ENCODE assay signal across 24 mouse cellular contexts in genomic region chr1:169438006-169438405, GRCm38 (mm10).
DNase-seq lines count a peak whose midpoint lies in the region; ATAC-seq lines count a peak whose summit lies in the region.
"Had no signal": no experiment of that assay in that cellular context is flagged by ENCODE, and none has a peak within 500 bp of the region (broad histone marks: within the 10 kb centered on the region; RNA-seq: fewer than 3 reads in every experiment).

No protein-coding gene starts in this region.

- H3K9ac ChIP-seq in forebrain, embryonic 11.5 days (ENCODE audit: low read length): no peak overlapping the region
- H3K9ac ChIP-seq: embryonic facial prominence, embryonic 13.5 days; embryonic facial prominence, embryonic 15.5 days; forebrain, embryonic 13.5 days; forebrain, embryonic 15.5 days; forebrain, postnatal 0 days had no signal

- no peak overlapping the region for H3K4me2 ChIP-seq in forebrain, embryonic 11.5 days (ENCODE audit: low read depth, low read length, severe bottlenecking)
- H3K4me2 ChIP-seq: embryonic facial prominence, embryonic 13.5 days; embryonic facial prominence, embryonic 15.5 days; forebrain, embryonic 13.5 days; forebrain, embryonic 15.5 days had no signal

- H3K27me3 ChIP-seq in forebrain, embryonic 11.5 days (ENCODE audit: control insufficient read depth, insufficient read depth, low read length): no peaks in the 10 kb centered on the region
- H3K27me3 ChIP-seq: embryonic facial prominence, embryonic 13.5 days; embryonic facial prominence, embryonic 15.5 days; forebrain, embryonic 13.5 days; forebrain, embryonic 15.5 days had no signal

- 72% methylated on average over 3 of the region's 3 CpGs for WGBS in forebrain, embryonic 11.5 days

- no peaks in the 10 kb centered on the region for H3K9me3 ChIP-seq in forebrain, embryonic 11.5 days (ENCODE audit: control insufficient read depth, low read length)
- H3K9me3 ChIP-seq: embryonic facial prominence, embryonic 13.5 days; embryonic facial prominence, embryonic 15.5 days; forebrain, embryonic 10.5 days; forebrain, embryonic 13.5 days; forebrain, embryonic 15.5 days had no signal

- H3K36me3 ChIP-seq in forebrain, embryonic 11.5 days (ENCODE audit: control insufficient read depth, insufficient read depth, low read length): no peaks in the 10 kb centered on the region
- H3K36me3 ChIP-seq: embryonic facial prominence, embryonic 13.5 days; embryonic facial prominence, embryonic 15.5 days; forebrain, embryonic 10.5 days; forebrain, embryonic 15.5 days had no signal

- ATAC-seq in forebrain, embryonic 11.5 days (replicated peaks; ENCODE audit: low FRiP score): no peak
- ATAC-seq: CD4-positive, CD25-positive, alpha-beta regulatory T cell, adult 4 months; forebrain, embryonic 13.5 days; forebrain, embryonic 15.5 days; forebrain, postnatal 0 days had no signal

- H3K27ac ChIP-seq in forebrain, embryonic 11.5 days (ENCODE audit: low read depth, low read length): no peak overlapping the region
- H3K27ac ChIP-seq: embryonic facial prominence, embryonic 13.5 days; embryonic facial prominence, embryonic 15.5 days; forebrain, embryonic 10.5 days; forebrain, embryonic 13.5 days; forebrain, embryonic 15.5 days had no signal

- no peak overlapping the region for H3K4me3 ChIP-seq in forebrain, embryonic 11.5 days (ENCODE audit: low read depth, low read length)
- H3K4me3 ChIP-seq: embryonic facial prominence, embryonic 13.5 days; embryonic facial prominence, embryonic 15.5 days; erythroblast, embryonic 14.5 days; forebrain, embryonic 10.5 days; forebrain, embryonic 13.5 days; forebrain, embryonic 15.5 days had no signal

- H3K4me1 ChIP-seq in forebrain, embryonic 11.5 days (replicated peaks; ENCODE audit: control insufficient read depth, insufficient read depth, low read length): peaks cover 7% of the 10 kb centered on the region; the same call in 1 of the 2 replicates
- H3K4me1 ChIP-seq: embryonic facial prominence, embryonic 13.5 days; embryonic facial prominence, embryonic 15.5 days had no signal

- peak; percentile 28 for DNase-seq in heart, adult 11 months
- DNase-seq in heart, adult 9 months (ENCODE audit: low spot score in 2 of 2): no peak
- peak; percentile 52 for DNase-seq in ES-CJ7 (ENCODE audit: low read depth, low spot score)
- DNase-seq in ZHBTc4 (ENCODE audit: low read depth, low spot score): peak; percentile 59
- DNase-seq in forebrain, embryonic 11.5 days (ENCODE audit: low spot score): no peak
- DNase-seq: adrenal gland, adult 2 months; adrenal gland, postnatal 10 days; adrenal gland, postnatal 25 days; B cell, adult 2 months; cerebellum, adult 11 months; cerebellum, adult 18-20 months; cerebellum, adult 8-10 months; cerebellum, adult 9-11 months; cerebellum, postnatal 14 days; cerebellum, postnatal 36 days; embryo, embryonic 11 days; forebrain, postnatal 0 days had no signal

Comparison
In these comparisons a context has a peak if more than half of its experiments do, and no peak if none do; other contexts are left out.
1. DNase-seq: peak in heart, adult 11 months (single experiment), ES-CJ7 (single experiment) and ZHBTc4 (single experiment); none in heart, adult 9 months (0 of 2) and forebrain, embryonic 11.5 days (single experiment).